Comparison of ENCODE assay signal across 27 mouse cellular contexts in the genomic region with DNA sequence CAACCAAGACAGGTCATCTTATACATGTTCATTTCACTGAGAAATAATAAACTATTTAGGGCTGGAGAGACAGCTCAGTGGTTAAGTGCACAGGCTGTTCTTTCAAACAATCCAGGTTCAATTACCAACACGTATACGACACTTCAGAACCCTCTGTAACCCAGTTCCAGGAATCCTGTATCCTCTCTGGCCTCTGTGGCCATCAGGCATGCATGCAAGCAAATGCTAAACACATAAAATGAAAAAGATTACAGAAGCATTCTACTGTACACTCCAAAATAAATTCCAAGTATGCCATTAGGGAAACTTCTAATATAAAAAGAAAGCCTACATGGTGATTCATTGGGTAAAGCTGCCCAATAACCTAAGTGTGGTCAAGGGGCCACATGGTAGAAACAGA.
"Had no signal": no experiment of that assay in that cellular context is flagged by ENCODE, and none has a peak within 500 bp of the region (broad histone marks: within the 10 kb centered on the region; RNA-seq: fewer than 3 reads in every experiment).

No protein-coding gene starts in this region.

- ATAC-seq: forebrain, embryonic 13.5 days; forebrain, embryonic 14.5 days; forebrain, embryonic 15.5 days; forebrain, embryonic 16.5 days; forebrain, postnatal 0 days had no signal

- H3K4me1 ChIP-seq: embryonic facial prominence, embryonic 10.5 days; embryonic facial prominence, embryonic 12.5 days; embryonic facial prominence, embryonic 13.5 days; embryonic facial prominence, embryonic 15.5 days; forebrain, embryonic 10.5 days; forebrain, embryonic 12.5 days; forebrain, embryonic 13.5 days; forebrain, embryonic 15.5 days had no signal

- H3K9me3 ChIP-seq: embryonic facial prominence, embryonic 10.5 days; embryonic facial prominence, embryonic 12.5 days; embryonic facial prominence, embryonic 13.5 days; embryonic facial prominence, embryonic 15.5 days; forebrain, embryonic 10.5 days; forebrain, embryonic 12.5 days; forebrain, embryonic 13.5 days; forebrain, embryonic 15.5 days had no signal

- H3K4me3 ChIP-seq: embryonic facial prominence, embryonic 10.5 days; embryonic facial prominence, embryonic 12.5 days; embryonic facial prominence, embryonic 13.5 days; embryonic facial prominence, embryonic 15.5 days; erythroblast, embryonic 14.5 days; forebrain, embryonic 10.5 days; forebrain, embryonic 12.5 days; forebrain, embryonic 13.5 days; forebrain, embryonic 15.5 days; gastrocnemius, adult 2 months; heart, adult 2 months had no signal

- H3K27ac ChIP-seq: embryonic facial prominence, embryonic 10.5 days; embryonic facial prominence, embryonic 12.5 days; embryonic facial prominence, embryonic 13.5 days; embryonic facial prominence, embryonic 15.5 days; forebrain, embryonic 10.5 days; forebrain, embryonic 12.5 days; forebrain, embryonic 13.5 days; forebrain, embryonic 15.5 days; gastrocnemius, adult 2 months; heart, adult 2 months had no signal

- H3K27me3 ChIP-seq: embryonic facial prominence, embryonic 12.5 days; embryonic facial prominence, embryonic 13.5 days; embryonic facial prominence, embryonic 15.5 days; forebrain, embryonic 12.5 days; forebrain, embryonic 13.5 days; forebrain, embryonic 15.5 days had no signal

- DNase-seq: cerebellum, adult 9-10 months; cerebellum, adult 9-11 months; cerebellum, postnatal 10 days; cerebellum, postnatal 14 days; cerebellum, postnatal 25 days; cerebellum, postnatal 36 days; embryo, embryonic 11 days; forebrain, postnatal 0 days; gastrocnemius, adult 2 months; gastrocnemius, postnatal 10 days; gastrocnemius, postnatal 14 days; gastrocnemius, postnatal 25 days; gastrocnemius, postnatal 36 days; heart, adult 11 months; heart, adult 18-20 months; heart, adult 2 months had no signal
